Mouse (Mus musculus): ENCODE data around the gene Gm10184. TPM values are rescaled to one million over a fixed set of nuclear protein-coding genes. Genes with fewer than 3 reads are reported as not detected.
"Not testable (repeated sequence)": the region's sequence is repeated elsewhere in the genome, so short reads cannot be mapped to it uniquely, and the experiment has no call there.

Gene Gm10184
- polyA plus RNA-seq (2016; fragmentation: Nextera tagmentation; extraction: Ambion mirVana): 52.2 and 56.7 TPM in 2 replicates

DNA sequence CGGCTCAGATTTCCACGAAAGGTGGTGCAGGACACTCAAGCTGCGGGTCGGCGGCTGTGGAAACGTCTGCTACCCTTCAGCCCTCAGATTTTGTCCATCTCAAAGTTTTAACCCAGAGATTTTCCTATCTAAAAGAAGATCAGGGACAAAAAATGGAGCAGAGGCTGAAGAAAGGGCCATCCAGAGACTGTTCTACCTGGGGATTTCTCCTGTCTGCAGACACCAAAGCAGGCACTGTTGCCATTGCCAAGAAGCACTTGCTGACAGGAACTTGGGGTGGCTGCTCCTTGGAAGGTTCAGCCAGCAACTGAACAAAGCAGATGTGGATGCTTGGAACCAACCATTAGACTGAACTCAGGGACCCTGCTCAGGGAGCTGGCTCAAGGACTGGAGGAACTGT lies at the start of gene Gm10184:
Gene Gm10184, minus strand, starts transcription at position 101 of the 400 bp plus-strand sequence.
- H3K36me3 ChIP-seq: no peaks in the 10 kb centered on the region
- no peak within 1 kb of the TSS for H3K9ac ChIP-seq
- WGBS: 92% methylated on average over 6 of the region's 6 CpGs
- no peak within 1 kb of the TSS for H3K27ac ChIP-seq
- no peaks in the 10 kb centered on the region for H3K9me3 ChIP-seq
- H3K4me2 ChIP-seq (replicated peaks): no peak within 1 kb of the TSS
- no peak within 1 kb of the TSS for H3K4me3 ChIP-seq
- H3K4me1 ChIP-seq: no peaks in the 10 kb centered on the region
- no peak for ATAC-seq (ENCODE audit: low FRiP score, low read depth)
- H3K27me3 ChIP-seq (replicated peaks): no peaks in the 10 kb centered on the region

DNA sequence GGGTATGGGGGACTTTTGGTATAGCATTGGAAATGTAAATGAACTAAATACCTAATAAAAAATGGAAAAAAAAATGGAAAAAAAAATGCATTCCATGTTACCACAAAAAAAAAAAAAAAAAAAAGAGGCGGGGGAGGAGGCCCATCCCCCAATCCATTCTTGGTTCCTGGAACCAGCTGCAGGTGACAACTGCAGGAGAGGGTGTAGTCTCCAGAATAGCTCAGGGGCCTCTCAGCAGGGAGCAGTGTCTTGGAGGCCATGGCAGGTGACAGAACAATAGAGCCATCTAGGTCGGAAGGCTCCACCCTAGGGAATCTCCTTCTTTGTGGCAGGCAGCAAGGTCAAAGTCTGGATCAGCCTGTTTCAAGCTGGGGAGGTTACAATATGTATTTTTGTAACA lies 23.7 kb upstream of the Gm10184 start:
- 60% methylated on average over 2 of the region's 2 CpGs for WGBS
- no peak overlapping the region for H3K4me2 ChIP-seq (replicated peaks)
- H3K27me3 ChIP-seq (replicated peaks): no peaks in the 10 kb centered on the region
- H3K27ac ChIP-seq: no peak overlapping the region
- H3K4me1 ChIP-seq: no peaks in the 10 kb centered on the region
- no peak for ATAC-seq (ENCODE audit: low FRiP score, low read depth)
- no peaks in the 10 kb centered on the region for H3K36me3 ChIP-seq
- H3K9me3 ChIP-seq: no peaks in the 10 kb centered on the region
- no peak overlapping the region for H3K4me3 ChIP-seq
- H3K9ac ChIP-seq: no peak overlapping the region

DNA sequence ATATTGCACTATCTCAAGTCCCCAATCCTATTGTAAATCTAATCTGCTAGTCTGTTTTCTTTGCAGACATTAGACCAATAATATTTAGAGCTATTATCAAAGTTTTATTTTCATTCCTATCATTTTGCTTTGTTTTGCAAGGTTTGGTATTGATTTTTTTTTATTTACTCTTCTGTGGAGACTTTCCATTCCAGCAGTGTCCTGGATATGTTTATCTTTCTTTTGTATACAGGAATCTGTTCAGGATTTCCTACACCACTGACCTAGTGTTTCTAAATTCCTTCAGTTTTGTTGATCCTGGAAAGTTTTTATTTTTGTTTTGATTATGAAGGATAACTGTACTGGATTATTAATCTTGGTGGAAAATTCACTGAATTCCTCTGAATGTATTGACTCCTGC lies 2.6 kb downstream of the Gm10184 start:
- Histone ChIP-seq H3K27me3 (replicated peaks) (no peaks in the 10 kb centered on the region), H3K4me3 (no peak overlapping the region), H3K9me3 (no peaks in the 10 kb centered on the region), H3K4me1 (no peaks in the 10 kb centered on the region), H3K9ac (no peak overlapping the region), H3K36me3 (no peaks in the 10 kb centered on the region), H3K4me2 (replicated peaks) (no peak overlapping the region), H3K27ac (no peak overlapping the region)
- no peak for ATAC-seq (ENCODE audit: low FRiP score, low read depth)

- not testable (repeated sequence) for H3K4me1 ChIP-seq; H3K9me3 ChIP-seq; H3K36me3 ChIP-seq; ATAC-seq (ENCODE audit: low FRiP score, low read depth); H3K27ac ChIP-seq; H3K27me3 ChIP-seq (replicated peaks); H3K9ac ChIP-seq; H3K4me3 ChIP-seq; H3K4me2 ChIP-seq (replicated peaks)
- 81% methylated on average over 5 of the region's 5 CpGs for WGBS
These were observed 5.5 kb downstream of the Gm10184 start for GRCm38 (mm10) chr17:89904701-89905100.

DNA sequence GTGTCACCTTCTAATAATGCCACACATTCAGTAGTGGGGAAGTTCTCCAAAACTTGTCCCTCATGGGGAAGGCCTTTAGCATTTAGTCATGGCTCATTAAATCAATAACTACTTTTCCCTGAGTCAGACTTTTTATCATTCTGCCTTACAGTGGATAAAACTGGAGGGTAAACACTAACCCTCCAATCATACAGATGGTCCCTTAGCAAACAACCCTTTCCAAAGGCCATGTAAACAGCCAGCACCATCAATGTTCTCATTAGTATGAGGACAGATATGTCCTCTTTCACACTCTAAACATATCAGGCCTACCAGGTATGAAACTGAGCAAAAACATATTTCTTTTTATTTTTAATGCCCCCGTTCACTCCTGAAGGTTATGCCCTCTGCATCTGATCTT lies 7.5 kb downstream of the Gm10184 start:
- Histone ChIP-seq H3K27me3 (replicated peaks) (no peaks in the 10 kb centered on the region), H3K27ac (no peak overlapping the region), H3K4me2 (replicated peaks) (no peak overlapping the region), H3K9me3 (no peaks in the 10 kb centered on the region), H3K36me3 (no peaks in the 10 kb centered on the region), H3K4me3 (no peak overlapping the region), H3K4me1 (no peaks in the 10 kb centered on the region), H3K9ac (no peak overlapping the region)
- ATAC-seq (ENCODE audit: low FRiP score, low read depth): no peak
- WGBS: 88% methylated on average over 1 of the region's 1 CpGs

GRCm38 (mm10) chr17:89900610-89901009 lies 9.6 kb downstream of the Gm10184 start:
- Histone ChIP-seq H3K27ac (no peak overlapping the region), H3K4me1 (no peaks in the 10 kb centered on the region), H3K9me3 (no peaks in the 10 kb centered on the region), H3K36me3 (no peaks in the 10 kb centered on the region), H3K27me3 (replicated peaks) (no peaks in the 10 kb centered on the region), H3K4me2 (replicated peaks) (no peak overlapping the region), H3K9ac (no peak overlapping the region), H3K4me3 (no peak overlapping the region)
- no peak for ATAC-seq (ENCODE audit: low FRiP score, low read depth)
- WGBS: 62% methylated on average over 7 of the region's 7 CpGs

GRCm38 (mm10) chr17:89899813-89900212 lies 10.4 kb downstream of the Gm10184 start:
- no peak for ATAC-seq (ENCODE audit: low FRiP score, low read depth)
- Histone ChIP-seq H3K9ac (no peak overlapping the region), H3K4me1 (no peaks in the 10 kb centered on the region), H3K4me2 (replicated peaks) (no peak overlapping the region), H3K9me3 (no peaks in the 10 kb centered on the region), H3K4me3 (no peak overlapping the region), H3K27me3 (replicated peaks) (no peaks in the 10 kb centered on the region), H3K36me3 (no peaks in the 10 kb centered on the region), H3K27ac (no peak overlapping the region)
- 60% methylated on average over 3 of the region's 3 CpGs for WGBS

DNA sequence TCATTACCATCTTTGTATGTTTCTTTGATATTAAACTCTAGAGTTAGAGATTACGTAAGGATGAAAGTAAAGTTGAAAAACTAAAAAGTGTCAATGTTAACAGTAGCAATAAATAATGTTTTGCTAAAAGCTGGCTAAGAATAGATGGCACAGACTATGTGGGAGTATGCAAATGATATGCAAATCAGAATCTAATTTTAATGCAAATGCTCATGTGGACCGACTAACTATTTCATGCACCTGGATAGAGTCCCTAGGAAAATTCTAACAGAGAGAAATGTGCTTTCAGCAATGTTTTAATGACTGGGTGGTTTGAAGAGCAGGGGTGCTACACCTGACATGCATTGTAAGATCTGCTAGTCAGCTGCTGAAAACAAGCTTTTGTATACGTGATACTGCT lies 45.3 kb downstream of the Gm10184 start:
- no peak overlapping the region for H3K4me3 ChIP-seq
- 52% methylated on average over 3 of the region's 3 CpGs for WGBS
- ATAC-seq (ENCODE audit: low FRiP score, low read depth): no peak

More for the DNA sequence above, 45.3 kb downstream of the Gm10184 start:
- Histone ChIP-seq H3K4me2 (replicated peaks) (no peak overlapping the region), H3K4me1 (no peaks in the 10 kb centered on the region), H3K9ac (no peak overlapping the region), H3K27me3 (replicated peaks) (no peaks in the 10 kb centered on the region), H3K36me3 (no peaks in the 10 kb centered on the region), H3K9me3 (no peaks in the 10 kb centered on the region), H3K27ac (no peak overlapping the region)
